33 mouse cellular contexts compared by ENCODE assay signal in the genomic region with DNA sequence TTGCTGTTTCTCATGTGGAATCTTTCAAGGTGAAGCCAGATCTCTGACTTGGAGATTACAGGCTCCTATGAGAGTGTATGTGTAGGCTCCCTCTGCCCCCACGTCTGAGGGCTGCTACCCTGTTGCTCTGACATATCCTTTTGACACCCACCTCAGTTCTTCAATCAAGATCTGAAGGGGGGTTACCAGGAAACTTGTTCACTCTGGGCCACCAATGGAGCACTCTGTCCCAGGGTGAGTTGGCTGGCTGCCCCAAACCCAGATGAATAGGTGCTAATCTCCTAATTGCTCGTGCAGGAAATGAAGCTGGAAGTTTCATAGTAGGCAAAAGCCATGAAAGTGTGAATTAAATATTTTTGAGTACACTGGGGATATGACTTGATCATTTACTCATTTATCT. TPM values are rescaled to one million over a fixed set of nuclear protein-coding genes. Genes with fewer than 3 reads are reported as not detected.
DNase-seq lines count a peak whose midpoint lies in the region; ATAC-seq and TF ChIP-seq lines count a peak whose summit lies in the region.
"Had no signal": no experiment of that assay in that cellular context is flagged by ENCODE, and none has a peak within 500 bp of the region (broad histone marks: within the 10 kb centered on the region; RNA-seq: fewer than 3 reads in every experiment).

No protein-coding gene starts in this region.

- no peak for TF ChIP-seq CTCF in MEL (IDR thresholded peaks at IDR 0.05 in 2 of 3, conservative IDR thresholded peaks at IDR 0.05 in 1 of 3; ENCODE audit: control insufficient read depth in 1 of 3, insufficient read depth in 1 of 3, low read depth in 2 of 3, low read length in 3 of 3, poor library complexity in 1 of 3, severe bottlenecking in 1 of 3)
- TF ChIP-seq CTCF in brain, embryonic 14.5 days (IDR thresholded peaks at IDR 0.05; ENCODE audit: borderline replicate concordance, extremely low read depth, insufficient read depth, insufficient read length): no peak
- no peak for TF ChIP-seq CTCF in left cerebral cortex, adult 2 months (IDR thresholded peaks at IDR 0.05)

- no peak overlapping the region for H3K27ac ChIP-seq in midbrain, embryonic 11.5 days (ENCODE audit: low read depth, low read length)
- H3K27ac ChIP-seq in midbrain, embryonic 13.5 days: no peak overlapping the region
- H3K27ac ChIP-seq in MEL (ENCODE audit: control insufficient read depth, low read depth, low read length): no peak overlapping the region
- H3K27ac ChIP-seq in forebrain, embryonic 15.5 days (replicated peaks): no peak overlapping the region
- H3K27ac ChIP-seq in left cerebral cortex, adult 2 months: no peak overlapping the region
- H3K27ac ChIP-seq: embryonic facial prominence, embryonic 13.5 days; heart, embryonic 10.5 days; heart, embryonic 15.5 days; layer of hippocampus, adult 2 months; limb, embryonic 10.5 days; limb, embryonic 15.5 days; liver, embryonic 13.5 days had no signal

- no peak for ATAC-seq in midbrain, embryonic 11.5 days (ENCODE audit: low FRiP score)
- ATAC-seq in midbrain, embryonic 13.5 days: no peak
- peak; percentile 67 for ATAC-seq in forebrain, embryonic 15.5 days (replicated peaks)
- ATAC-seq: activated CD4-positive, CD25-positive, alpha-beta regulatory T cell, adult 4 months; intestine, embryonic 16.5 days; lung, postnatal 0 days; midbrain, embryonic 16.5 days had no signal

- H3K36me3 ChIP-seq in midbrain, embryonic 11.5 days (ENCODE audit: control insufficient read depth, insufficient read depth, low read length): no peaks in the 10 kb centered on the region
- no peaks in the 10 kb centered on the region for H3K36me3 ChIP-seq in midbrain, embryonic 13.5 days
- H3K36me3 ChIP-seq in MEL (ENCODE audit: control insufficient read depth in 1 of 2, insufficient read depth in 2 of 2, low read length in 2 of 2): no peaks in the 10 kb centered on the region
- no peaks in the 10 kb centered on the region for H3K36me3 ChIP-seq in forebrain, embryonic 15.5 days
- H3K36me3 ChIP-seq: embryonic facial prominence, embryonic 13.5 days; heart, embryonic 10.5 days; heart, embryonic 15.5 days; limb, embryonic 10.5 days; limb, embryonic 15.5 days; liver, embryonic 13.5 days had no signal

- no peak overlapping the region for H3K9ac ChIP-seq in midbrain, embryonic 11.5 days (ENCODE audit: low read length)
- no peak overlapping the region for H3K9ac ChIP-seq in midbrain, embryonic 13.5 days (replicated peaks)
- H3K9ac ChIP-seq in MEL (ENCODE audit: control insufficient read depth, low read depth, low read length, poor library complexity, severe bottlenecking): no peak overlapping the region
- H3K9ac ChIP-seq in forebrain, embryonic 15.5 days (replicated peaks): no peak overlapping the region
- H3K9ac ChIP-seq: embryonic facial prominence, embryonic 13.5 days; heart, embryonic 15.5 days; limb, embryonic 15.5 days; liver, embryonic 13.5 days had no signal

- H3K9me3 ChIP-seq in midbrain, embryonic 11.5 days (ENCODE audit: control insufficient read depth, low read length): no peaks in the 10 kb centered on the region
- no peaks in the 10 kb centered on the region for H3K9me3 ChIP-seq in midbrain, embryonic 13.5 days
- no peaks in the 10 kb centered on the region for H3K9me3 ChIP-seq in MEL (replicated peaks; ENCODE audit: insufficient read depth, low read length)
- no peaks in the 10 kb centered on the region for H3K9me3 ChIP-seq in forebrain, embryonic 15.5 days
- H3K9me3 ChIP-seq: embryonic facial prominence, embryonic 13.5 days; heart, embryonic 10.5 days; heart, embryonic 15.5 days; limb, embryonic 10.5 days; limb, embryonic 15.5 days; liver, embryonic 13.5 days; megakaryocyte, embryonic 14.5 days had no signal

- TF ChIP-seq EP300 in MEL (IDR thresholded peaks at IDR 0.05; ENCODE audit: low read depth in 1 of 2, low read length in 2 of 2): no peak

- no peak for TF ChIP-seq RAD21 in MEL (IDR thresholded peaks at IDR 0.05; ENCODE audit: low read depth, low read length)

- no peaks in the 10 kb centered on the region for H3K27me3 ChIP-seq in midbrain, embryonic 11.5 days (ENCODE audit: control insufficient read depth, insufficient read depth, low read length)
- no peaks in the 10 kb centered on the region for H3K27me3 ChIP-seq in midbrain, embryonic 13.5 days
- no peaks in the 10 kb centered on the region for H3K27me3 ChIP-seq in MEL (ENCODE audit: control insufficient read depth in 1 of 2, insufficient read depth in 2 of 2, low read length in 2 of 2)
- no peaks in the 10 kb centered on the region for H3K27me3 ChIP-seq in forebrain, embryonic 15.5 days
- H3K27me3 ChIP-seq: embryonic facial prominence, embryonic 13.5 days; heart, embryonic 15.5 days; limb, embryonic 15.5 days; liver, embryonic 13.5 days; megakaryocyte, embryonic 14.5 days had no signal

- intact Hi-C loops in left cerebral cortex, adult 2 months (cut with DNase I): no loop called here

- peak; percentile 67 for DNase-seq in midbrain, embryonic 11.5 days (ENCODE audit: low spot score, missing footprints)
- DNase-seq in MEL (ENCODE audit: low read depth, low spot score): peak; percentile 2
- peak; percentile 47 for DNase-seq in brain, embryonic 14.5 days (ENCODE audit: low read depth)
- no peak for DNase-seq in left cerebral cortex, adult 2 months (ENCODE audit: extremely low spot score in 1 of 2, low spot score in 2 of 2)
- no peak for DNase-seq in left cerebral cortex, adult 11 months (ENCODE audit: low spot score)
- DNase-seq: adrenal gland, adult 2 months; adrenal gland, postnatal 36 days; B cell, adult 2 months; cerebellum, adult 2 months; cerebellum, postnatal 36 days; gastrocnemius, postnatal 25 days; heart, adult 11 months; liver, embryonic 13.5 days; lung, adult 18-20 months; lung, postnatal 4 days; right cerebral cortex, postnatal 14 days; spleen, adult 18-20 months; thymus, postnatal 14 days had no signal

- no peak for TF ChIP-seq POLR2A in MEL (IDR thresholded peaks at IDR 0.05; ENCODE audit: control insufficient read depth in 1 of 2, insufficient read depth in 1 of 2, low read depth in 1 of 2, low read length in 2 of 2, poor library complexity in 1 of 2)
- TF ChIP-seq POLR2A in brain, embryonic 14.5 days (IDR thresholded peaks at IDR 0.05; ENCODE audit: borderline replicate concordance, extremely low read depth, insufficient read depth, insufficient read length, poor library complexity, severe bottlenecking): no peak

- no peaks in the 10 kb centered on the region for H3K79me2 ChIP-seq in MEL (ENCODE audit: control insufficient read depth, insufficient read depth, low read length, poor library complexity)

- no peak overlapping the region for H3K4me3 ChIP-seq in midbrain, embryonic 11.5 days (ENCODE audit: low read depth, low read length)
- H3K4me3 ChIP-seq in midbrain, embryonic 13.5 days (replicated peaks): no peak overlapping the region
- H3K4me3 ChIP-seq in MEL (ENCODE audit: control insufficient read depth in 1 of 2, insufficient read depth in 1 of 2, low read depth in 2 of 2, low read length in 2 of 2): no peak overlapping the region
- H3K4me3 ChIP-seq in forebrain, embryonic 15.5 days: no peak overlapping the region
- H3K4me3 ChIP-seq in left cerebral cortex, adult 2 months: no peak overlapping the region
- H3K4me3 ChIP-seq: embryonic facial prominence, embryonic 13.5 days; erythroblast, embryonic 14.5 days; heart, embryonic 10.5 days; heart, embryonic 15.5 days; layer of hippocampus, adult 2 months; limb, embryonic 10.5 days; limb, embryonic 15.5 days; liver, embryonic 13.5 days; megakaryocyte, embryonic 14.5 days had no signal

- no peaks in the 10 kb centered on the region for H3K4me1 ChIP-seq in midbrain, embryonic 11.5 days (ENCODE audit: control insufficient read depth, insufficient read depth, low read length)
- no peaks in the 10 kb centered on the region for H3K4me1 ChIP-seq in midbrain, embryonic 13.5 days (replicated peaks)
- H3K4me1 ChIP-seq in MEL (ENCODE audit: control insufficient read depth in 1 of 2, insufficient read depth in 2 of 2, low read length in 2 of 2): no peaks in the 10 kb centered on the region
- H3K4me1 ChIP-seq in forebrain, embryonic 15.5 days: no peaks in the 10 kb centered on the region
- H3K4me1 ChIP-seq: embryonic facial prominence, embryonic 13.5 days; heart, embryonic 10.5 days; heart, embryonic 15.5 days; limb, embryonic 15.5 days; liver, embryonic 13.5 days; megakaryocyte, embryonic 14.5 days had no signal

- 32% methylated on average over 2 of the region's 2 CpGs for WGBS in midbrain, embryonic 11.5 days
- WGBS in midbrain, embryonic 13.5 days: 27% methylated on average over 2 of the region's 2 CpGs
- 5% methylated on average over 2 of the region's 2 CpGs for WGBS in forebrain, embryonic 15.5 days

- H3K4me2 ChIP-seq in midbrain, embryonic 11.5 days: no peak overlapping the region
- H3K4me2 ChIP-seq in midbrain, embryonic 13.5 days (replicated peaks): no peak overlapping the region
- no peak overlapping the region for H3K4me2 ChIP-seq in forebrain, embryonic 15.5 days (replicated peaks)
- H3K4me2 ChIP-seq: embryonic facial prominence, embryonic 13.5 days; heart, embryonic 15.5 days; limb, embryonic 15.5 days; liver, embryonic 13.5 days had no signal

TF ChIP-seq in MEL, 35 proteins besides CTCF, POLR2A, EP300 and RAD21:
- TF ChIP-seq MYC (IDR thresholded peaks at IDR 0.05; ENCODE audit: low read depth, low read length) (no peak), TAL1 (IDR thresholded peaks at IDR 0.05; ENCODE audit: low read length) (no peak), TCF12 (IDR thresholded peaks at IDR 0.05; ENCODE audit: low read depth, low read length) (no peak), MEF2A (IDR thresholded peaks at IDR 0.05; ENCODE audit: extremely low read depth, insufficient replicate concordance, low read depth, low read length, poor library complexity, severe bottlenecking) (no peak), NELFE (IDR thresholded peaks at IDR 0.05; ENCODE audit: low read depth, low read length) (no peak), ZNF384 (IDR thresholded peaks at IDR 0.05; ENCODE audit: low read depth, low read length) (no peak), USF1 (IDR thresholded peaks at IDR 0.05; ENCODE audit: low read depth, low read length) (no peak), ZC3H11A (IDR thresholded peaks at IDR 0.05; ENCODE audit: low read depth, low read length) (no peak)

RNA-seq across cellular contexts. Expression of a gene that starts 24.3 kb away (rescaled TPM):
- 2.6 and 2.9 TPM in 2 replicates for polyA plus RNA-seq in midbrain, embryonic 11.5 days (2014; fragmentation: Nextera tagmentation; extraction: Ambion mirVana)
- polyA plus RNA-seq in midbrain, embryonic 13.5 days (2015; fragmentation: Nextera tagmentation; extraction: Ambion mirVana): 2.9 and 3.6 TPM in 2 replicates
- not detected in 2 replicates for total RNA-seq in MEL (2012; rRNA removed)
- polyA plus RNA-seq in MEL (2012; ENCODE audit: insufficient read depth in 1 of 2, insufficient read length in 2 of 2, low read depth in 1 of 2, low replicate concordance in 2 of 2, missing spikeins in 1 of 2): not detected
- polyA plus RNA-seq in brain, embryonic 14.5 days (2012; rRNA removed): 1.6 and 2.2 TPM in 2 replicates
- polyA plus RNA-seq in forebrain, embryonic 15.5 days (2015; fragmentation: Nextera tagmentation; extraction: Ambion mirVana): 4.7 and 6.6 TPM in 2 replicates
- total RNA-seq in left cerebral cortex, adult 2 months (2021): 10 to 100 TPM in 1 of 2 experiments, 1 to 10 TPM in 1; 9.8 to 12.1 TPM
- total RNA-seq: neutrophil, adult 5-6 weeks had no signal
- polyA plus RNA-seq: activated CD4-positive, CD25-positive, alpha-beta regulatory T cell, adult 4 months; erythroblast, embryonic 14.5 days had no signal

Comparison
In these comparisons a context has a peak if more than half of its experiments do, and no peak if none do; other contexts are left out.
1. DNase-seq: peak in midbrain, embryonic 11.5 days (single experiment), MEL (single experiment) and brain, embryonic 14.5 days (single experiment); none in left cerebral cortex, adult 2 months (0 of 2) and left cerebral cortex, adult 11 months (single experiment).